Mouse (Mus musculus) fibroblast of lung, adult 2 months (primary cell): ENCODE results near the gene Hcls1.
A peak's percentile ranks its signal among the peaks of the same experiment; 100 is the strongest.

Experiments
- DNase-seq: peaks from one replicate; pipeline ENCODE4 v3.0.0-alpha.2; 2011; ENCODE audit warnings: low read depth

The Hcls1 gene

GRCm38 (mm10) chr16:36930231-36931136, 4.3 kb upstream of the Hcls1 start:
- no peak for DNase-seq

GRCm38 (mm10) chr16:36931381-36931780, 3.4 kb upstream of the Hcls1 start:
- no peak for DNase-seq

GRCm38 (mm10) chr16:36931976-36932375, 2.8 kb upstream of the Hcls1 start:
- no peak for DNase-seq

- DNase-seq: no peak
Observed at GRCm38 (mm10) chr16:36932546-36932945, 2.2 kb upstream of the Hcls1 start.

- peak; percentile 43 for DNase-seq
Observed at GRCm38 (mm10) chr16:36934131-36934840, 497 bp upstream of the Hcls1 start.

- no peak for DNase-seq
Observed at GRCm38 (mm10) chr16:36935814-36936213, 1.0 kb downstream of the Hcls1 start.

- DNase-seq: no peak
Observed at GRCm38 (mm10) chr16:36941137-36941727, 6.4 kb downstream of the Hcls1 start.

GRCm38 (mm10) chr16:36941895-36942294, 7.1 kb downstream of the Hcls1 start:
- no peak for DNase-seq

GRCm38 (mm10) chr16:36943591-36943990, 8.8 kb downstream of the Hcls1 start:
- DNase-seq: no peak

GRCm38 (mm10) chr16:36944895-36945424, 10.2 kb downstream of the Hcls1 start:
- DNase-seq: no peak

GRCm38 (mm10) chr16:36946459-36947159, 11.8 kb downstream of the Hcls1 start:
- no peak for DNase-seq

- DNase-seq: no peak
Observed at GRCm38 (mm10) chr16:36947646-36948197, 12.9 kb downstream of the Hcls1 start.

GRCm38 (mm10) chr16:36949614-36950336, 15.0 kb downstream of the Hcls1 start:
- no peak for DNase-seq

- no peak for DNase-seq
Observed at GRCm38 (mm10) chr16:36951029-36951428, 16.2 kb downstream of the Hcls1 start.

GRCm38 (mm10) chr16:36955106-36955505, 20.3 kb downstream of the Hcls1 start:
- DNase-seq: no peak

- DNase-seq: no peak
Observed at GRCm38 (mm10) chr16:36963415-36963814, 28.6 kb downstream of the Hcls1 start.

- no peak for DNase-seq
Observed at GRCm38 (mm10) chr16:36979127-36979526, 44.3 kb downstream of the Hcls1 start.

- no peak for DNase-seq
Observed at GRCm38 (mm10) chr16:36983796-36984195, 49.0 kb downstream of the Hcls1 start.

GRCm38 (mm10) chr16:36985636-36986042, 50.9 kb downstream of the Hcls1 start:
- no peak for DNase-seq

- no peak for DNase-seq
Observed at GRCm38 (mm10) chr16:36987399-36987798, 52.6 kb downstream of the Hcls1 start.

- DNase-seq: no peak
Observed at GRCm38 (mm10) chr16:36988066-36988465, 53.3 kb downstream of the Hcls1 start.
